Mouse (Mus musculus) right cerebral cortex, postnatal 10 days (tissue): ENCODE measurements around the gene Fam160b1.

Experiments
- DNase-seq, 2 experiments: peaks; one replicate each; pipeline ENCODE4 v3.0.0; 2021; ENCODE audit warnings: low spot score in 2 of 2

The Fam160b1 gene

GRCm38 (mm10) chr19:57343860-57344259 lies 16.6 kb upstream of the Fam160b1 start:
- DNase-seq: no peak

- DNase-seq: no peak
These were observed 15.8 kb upstream of the Fam160b1 start for GRCm38 (mm10) chr19:57344678-57345077.

- no peak for DNase-seq
These were observed 11.4 kb upstream of the Fam160b1 start for GRCm38 (mm10) chr19:57349096-57349495.

- peak; percentile 67 to 84 for DNase-seq
These were observed 8.0 kb upstream of the Fam160b1 start for GRCm38 (mm10) chr19:57352337-57352935.

- no peak for DNase-seq
These were observed 7.3 kb upstream of the Fam160b1 start for GRCm38 (mm10) chr19:57353228-57353627.

- no peak for DNase-seq
These were observed 6.4 kb upstream of the Fam160b1 start for GRCm38 (mm10) chr19:57354050-57354449.

GRCm38 (mm10) chr19:57354715-57355114 lies 5.8 kb upstream of the Fam160b1 start:
- no peak for DNase-seq

GRCm38 (mm10) chr19:57355451-57356251 lies 4.8 kb upstream of the Fam160b1 start:
- DNase-seq: no peak

GRCm38 (mm10) chr19:57356273-57356672 lies 4.2 kb upstream of the Fam160b1 start:
- no peak for DNase-seq

- DNase-seq: no peak
These were observed 3.2 kb upstream of the Fam160b1 start for GRCm38 (mm10) chr19:57357244-57357643.

GRCm38 (mm10) chr19:57357811-57358210 lies 2.7 kb upstream of the Fam160b1 start:
- DNase-seq: no peak

GRCm38 (mm10) chr19:57358322-57358721 lies 2.2 kb upstream of the Fam160b1 start:
- DNase-seq: peak; percentile 75 to 80

- DNase-seq: no peak
These were observed 1.5 kb upstream of the Fam160b1 start for GRCm38 (mm10) chr19:57358836-57359598.

- no peak for DNase-seq
These were observed 666 bp upstream of the Fam160b1 start for GRCm38 (mm10) chr19:57359701-57360326.

- peak; percentile 53 to 69 for DNase-seq
These were observed 855 bp downstream of the Fam160b1 start for GRCm38 (mm10) chr19:57361131-57361938.

- DNase-seq: no peak
These were observed 1.4 kb downstream of the Fam160b1 start for GRCm38 (mm10) chr19:57361939-57362307.

GRCm38 (mm10) chr19:57362586-57362985 lies 2.1 kb downstream of the Fam160b1 start:
- no peak for DNase-seq

- DNase-seq: no peak
These were observed 2.6 kb downstream of the Fam160b1 start for GRCm38 (mm10) chr19:57363076-57363475.

GRCm38 (mm10) chr19:57363538-57363937 lies 3.1 kb downstream of the Fam160b1 start:
- DNase-seq: peak in 1 of 2 experiments; percentile 21

- no peak for DNase-seq
These were observed 4.6 kb downstream of the Fam160b1 start for GRCm38 (mm10) chr19:57364942-57365673.

GRCm38 (mm10) chr19:57366007-57366406 lies 5.5 kb downstream of the Fam160b1 start:
- DNase-seq: no peak
